Mouse (Mus musculus): ENCODE measurements around the gene Gm16430. TPM values are rescaled to one million over a fixed set of nuclear protein-coding genes. Genes with fewer than 3 reads are reported as not detected.
"Not testable (repeated sequence)": the region's sequence is repeated elsewhere in the genome, so short reads cannot be mapped to it uniquely, and the experiment has no call there.

Gene Gm16430
- not detected in 2 replicates for polyA plus RNA-seq (2015; fragmentation: Nextera tagmentation; extraction: Ambion mirVana)

DNA sequence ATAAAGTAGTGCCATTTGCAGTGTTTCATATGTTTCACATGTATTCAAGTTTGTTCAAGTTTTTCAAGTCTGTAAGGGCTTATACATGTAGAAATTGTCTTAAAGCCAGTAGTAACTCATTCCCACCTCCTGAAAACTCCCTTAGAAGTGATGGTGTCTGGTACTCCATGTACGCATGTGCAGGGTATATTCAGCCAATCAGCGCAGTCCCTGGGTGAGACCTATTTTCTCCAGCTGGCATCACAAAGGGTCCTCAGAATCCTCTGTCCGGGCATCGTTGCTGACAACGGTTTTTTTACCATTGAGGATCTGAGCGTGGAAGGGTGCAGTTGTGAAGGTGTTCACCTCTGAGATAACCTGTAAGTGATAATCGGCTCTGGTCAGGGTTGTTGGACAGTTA, at the start of gene Gm16430:
Gm16430 (plus strand) TSS at position 301 of the 400 bp plus-strand sequence.
- H3K9ac ChIP-seq (ENCODE audit: low read depth, low read length); H3K4me2 ChIP-seq (ENCODE audit: low read length); ATAC-seq; H3K27me3 ChIP-seq (replicated peaks; ENCODE audit: control insufficient read depth, insufficient read depth, low read length); H3K4me3 ChIP-seq (ENCODE audit: low read length); H3K36me3 ChIP-seq (ENCODE audit: control insufficient read depth, insufficient read depth, low read length); H3K4me1 ChIP-seq (ENCODE audit: control insufficient read depth, insufficient read depth, low read depth, low read length); H3K27ac ChIP-seq (ENCODE audit: low read depth, low read length); H3K9me3 ChIP-seq (ENCODE audit: control insufficient read depth, low read length): not testable (repeated sequence)
- WGBS, result no CpG with 5 or more reads among the region's 7 CpGs

Other genes starting within 250 kb of the Gm16430 start
- gene Gm16405, start 91.0 kb upstream of the Gm16430 start, polyA plus RNA-seq (2015; fragmentation: Nextera tagmentation; extraction: Ambion mirVana), result not detected in 2 replicates